Mouse (Mus musculus) MEL (cell line): ENCODE results near the gene Edem2. TPM values are rescaled to one million over a fixed set of nuclear protein-coding genes. Genes with fewer than 3 reads are reported as not detected.

Experiments
- DNase-seq: peaks from one replicate; pipeline ENCODE4 v3.0.0; 2011; ENCODE audit warnings: low read depth, low spot score
- H3K27ac ChIP-seq: 2 replicates; pipeline ENCODE4 v1.5.1; 2012; ENCODE audit warnings: low read depth, mild to moderate bottlenecking, control low read depth, low read length, moderate library complexity; ENCODE audit not compliant: control insufficient read depth
- H3K27me3 ChIP-seq, 2 experiments: fragments of 150-350 bp in 1 of 2; sonication (generic) in 1 of 2; 2 replicates each; pipeline ENCODE4 v1.6.1; 2012; ENCODE audit warnings: low read length in 2 of 2, mild to moderate bottlenecking in 2 of 2, improper control_type of control experiment in 1 of 2, moderate library complexity in 1 of 2; ENCODE audit not compliant: insufficient read depth in 2 of 2, control insufficient read depth in 1 of 2
- H3K36me3 ChIP-seq, 2 experiments: 2 replicates each; pipeline ENCODE4 v1.6.1; 2012 to 2014; ENCODE audit warnings: low read length in 2 of 2, improper control_type of control experiment in 1 of 2, inconsistent platforms in 1 of 2, mild to moderate bottlenecking in 1 of 2; ENCODE audit not compliant: insufficient read depth in 2 of 2, control insufficient read depth in 1 of 2
- H3K4me1 ChIP-seq, 2 experiments: fragments of 150-350 bp in 1 of 2; sonication (generic) in 1 of 2; 2 replicates each; pipeline ENCODE4 v1.6.1; 2012; ENCODE audit warnings: low read length in 2 of 2, improper control_type of control experiment in 1 of 2, mild to moderate bottlenecking in 1 of 2; ENCODE audit not compliant: insufficient read depth in 2 of 2, control insufficient read depth in 1 of 2
- H3K4me3 ChIP-seq, 2 experiments: fragments of 150-350 bp in 1 of 2; sonication (generic) in 1 of 2; 2 replicates each; pipeline ENCODE4 v1.5.1; 2012; ENCODE audit warnings: low read depth in 2 of 2, low read length in 2 of 2, mild to moderate bottlenecking in 2 of 2, moderate library complexity in 2 of 2, control low read depth in 1 of 2, improper control_type of control experiment in 1 of 2; ENCODE audit not compliant: control insufficient read depth in 1 of 2, insufficient read depth in 1 of 2
- H3K79me2 ChIP-seq: 2 replicates; pipeline ENCODE4 v1.6.1; 2012; ENCODE audit warnings: mild to moderate bottlenecking, low read length, moderate library complexity; ENCODE audit not compliant: control insufficient read depth, poor library complexity, insufficient read depth
- H3K9ac ChIP-seq: 2 replicates; pipeline ENCODE4 v1.6.1; 2012; ENCODE audit warnings: low read depth, mild to moderate bottlenecking, control low read depth, low read length, moderate library complexity; ENCODE audit not compliant: control insufficient read depth, poor library complexity, severe bottlenecking
- H3K9me3 ChIP-seq: fragments of 150-350 bp; sonication (generic); replicated peaks from 2 replicates; pipeline ENCODE4 v1.6.1; 2012; ENCODE audit warnings: mild to moderate bottlenecking, low read length, improper control_type of control experiment, moderate library complexity; ENCODE audit not compliant: insufficient read depth
- CHD2 ChIP-seq: IDR thresholded peaks from 2 replicates; pipeline ENCODE4 v1.6.1; 2011; ENCODE audit warnings: low read length, improper control_type of control experiment
- CTCF ChIP-seq, 3 experiments: IDR thresholded peaks in 2 of 3; conservative IDR thresholded peaks in 1 of 3; 2 replicates each; pipeline ENCODE4 v1.5.1; 2011 to 2012; ENCODE audit warnings: low read length in 3 of 3, low read depth in 2 of 3, mild to moderate bottlenecking in 2 of 3, improper control_type of control experiment in 1 of 3, inconsistent platforms in 1 of 3, mixed read lengths in 1 of 3, moderate library complexity in 1 of 3; ENCODE audit not compliant: control insufficient read depth in 1 of 3, insufficient read depth in 1 of 3, poor library complexity in 1 of 3, severe bottlenecking in 1 of 3
- E2F4 ChIP-seq: IDR thresholded peaks from 2 replicates; pipeline ENCODE4 v1.6.1; 2011; ENCODE audit warnings: low read depth, low read length, improper control_type of control experiment, borderline replicate concordance
- ELF1 ChIP-seq: IDR thresholded peaks from 2 replicates; pipeline ENCODE4 v1.6.1; 2014; ENCODE audit warnings: low read depth, mild to moderate bottlenecking, inconsistent platforms, low read length, improper control_type of control experiment, moderate library complexity
- MAFK ChIP-seq: IDR thresholded peaks from 2 replicates; pipeline ENCODE4 v1.6.1; 2011; ENCODE audit warnings: low read depth, mild to moderate bottlenecking, low read length, improper control_type of control experiment, borderline replicate concordance
- MAZ ChIP-seq: IDR thresholded peaks from 2 replicates; pipeline ENCODE4 v1.6.1; 2012; ENCODE audit warnings: low read depth, mild to moderate bottlenecking, inconsistent platforms, low read length, improper control_type of control experiment
- MYC ChIP-seq: IDR thresholded peaks from 2 replicates; pipeline ENCODE4 v1.6.1; 2011; ENCODE audit warnings: low read depth, mild to moderate bottlenecking, low read length, improper control_type of control experiment, moderate library complexity
- NELFE ChIP-seq: IDR thresholded peaks from 2 replicates; pipeline ENCODE4 v1.6.1; 2011; ENCODE audit warnings: low read depth, low read length, improper control_type of control experiment
- POLR2A ChIP-seq, 2 experiments: IDR thresholded peaks; 2 replicates each; pipeline ENCODE4 v1.6.1; 2011 to 2012; ENCODE audit warnings: low read length in 2 of 2, mild to moderate bottlenecking in 2 of 2, control low read depth in 1 of 2, improper control_type of control experiment in 1 of 2, low read depth in 1 of 2, moderate library complexity in 1 of 2; ENCODE audit not compliant: control insufficient read depth in 1 of 2, insufficient read depth in 1 of 2, poor library complexity in 1 of 2
- RCOR1 ChIP-seq: IDR thresholded peaks from 2 replicates; pipeline ENCODE4 v1.6.1; 2012; ENCODE audit warnings: low read depth, mild to moderate bottlenecking, inconsistent platforms, low read length, improper control_type of control experiment
- USF2 ChIP-seq, 2 experiments: IDR thresholded peaks; 2 replicates each; pipeline ENCODE4 v1.6.1; 2011 to 2012; ENCODE audit warnings: improper control_type of control experiment in 2 of 2, low read length in 2 of 2, borderline replicate concordance in 1 of 2, inconsistent platforms in 1 of 2, low read depth in 1 of 2, mild to moderate bottlenecking in 1 of 2; ENCODE audit not compliant: insufficient read depth in 1 of 2
- ZC3H11A ChIP-seq: IDR thresholded peaks from 2 replicates; pipeline ENCODE4 v1.6.1; 2012; ENCODE audit warnings: low read depth, mild to moderate bottlenecking, inconsistent platforms, low read length, improper control_type of control experiment
- polyA plus RNA-seq, 2 experiments: library from polyadenylated mRNA; stranded (reverse) in 1 of 2; unstranded in 1 of 2; fragments of >175 nt in 1 of 2; fragments of >200 nt in 1 of 2; gene quantifications; 2 replicates each; pipeline versions ENCODE4 v1.2.1 to v1.2.4; 2012; ENCODE audit warnings: low replicate concordance in 2 of 2, low read depth in 1 of 2; ENCODE audit not compliant: insufficient read length in 2 of 2, insufficient read depth in 1 of 2, missing spikeins in 1 of 2
- total RNA-seq: library from RNA; depleted of rRNA; stranded (reverse); fragments of 300-350 nt; gene quantifications from 2 replicates; pipeline ENCODE4 v1.2.3, GENCODE M21; 2012

Gene Edem2
- total and polyA plus RNA-seq, 3 experiments = 40.7 to 43.8 TPM; not detected in 1

DNA sequence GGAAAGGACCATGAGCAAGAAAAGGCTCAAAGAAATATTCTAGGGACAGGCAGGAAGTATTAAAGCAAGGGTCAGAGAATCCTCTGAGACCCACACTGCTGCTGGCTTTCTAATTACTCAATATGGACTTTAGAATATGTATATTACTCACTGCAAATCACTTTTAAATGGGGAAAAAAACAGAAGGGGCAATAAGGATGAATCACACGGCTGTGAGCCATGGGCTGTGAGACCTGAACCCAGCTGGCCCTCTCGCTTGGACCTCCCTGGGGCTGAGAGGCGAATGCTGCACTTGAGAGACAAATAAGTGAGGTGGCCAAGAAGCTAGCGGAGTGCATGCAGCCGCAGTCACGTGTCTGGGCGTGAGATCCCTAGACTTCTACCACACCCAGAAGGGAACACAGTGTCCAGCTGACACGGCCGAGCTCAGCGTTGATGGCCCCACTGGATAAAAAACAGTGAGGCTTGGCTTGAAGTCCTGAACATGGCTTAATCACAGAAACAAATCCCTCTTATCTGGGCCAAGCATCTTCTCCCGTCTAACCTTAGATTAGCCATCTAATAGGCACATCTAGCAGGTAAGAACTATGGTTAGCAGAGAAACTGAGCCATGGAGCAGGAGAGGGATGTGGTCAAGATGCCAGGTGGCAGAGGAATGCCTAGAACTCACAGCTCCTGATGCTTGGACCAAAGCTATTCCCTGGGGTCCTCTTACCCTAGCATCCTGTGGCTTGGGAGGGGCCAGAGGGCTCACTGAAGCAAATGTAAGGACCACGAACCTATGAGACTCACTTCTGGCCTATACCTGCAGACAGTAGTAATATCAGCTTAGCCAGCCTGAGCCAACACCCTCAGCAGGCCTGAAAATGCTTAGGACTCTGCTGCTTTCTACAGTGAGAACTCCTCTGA, 11.9 kb downstream of the Edem2 start:
- DNase-seq = no peak
- peaks cover 0 to 3% of the 10 kb centered on the region in 2 experiments; a peak in 1 of 4 replicates for H3K36me3 ChIP-seq
- TF ChIP-seq NELFE = no peak
- no peak for TF ChIP-seq MYC
- TF ChIP-seq, all 39 proteins: peak for 0

DNA sequence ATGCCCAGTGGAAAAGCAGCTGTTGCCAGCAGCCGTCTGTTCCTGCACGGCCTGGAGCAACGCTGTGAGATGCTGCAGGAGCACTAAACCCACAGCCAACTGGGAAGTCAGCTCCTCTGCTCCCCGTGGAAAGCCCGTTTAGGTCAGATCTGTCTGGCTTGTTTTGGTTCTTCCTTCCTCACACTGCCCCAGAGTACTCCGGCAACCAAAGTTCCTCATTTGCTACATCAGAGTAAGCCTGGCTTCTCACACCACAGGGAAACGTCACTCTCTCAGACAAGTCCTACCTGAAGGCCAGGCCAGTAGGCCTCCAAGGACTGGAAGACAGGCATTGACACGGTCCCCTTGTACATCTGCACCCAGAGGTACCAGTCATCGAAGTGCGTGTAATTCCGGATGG, 18.7 kb downstream of the Edem2 start:
- no peaks in the 10 kb centered on the region for H3K27me3 ChIP-seq
- TF ChIP-seq CHD2 = no peak
- no peak for TF ChIP-seq RCOR1
- no peak for TF ChIP-seq MAFK
- no peak for TF ChIP-seq POLR2A (IDR thresholded peaks at IDR 0.05; ENCODE audit: control insufficient read depth in 1 of 2, insufficient read depth in 1 of 2, low read depth in 1 of 2, low read length in 2 of 2, poor library complexity in 1 of 2)
- no peak for TF ChIP-seq CTCF (IDR thresholded peaks at IDR 0.05 in 2 of 3, conservative IDR thresholded peaks at IDR 0.05 in 1 of 3; ENCODE audit: control insufficient read depth in 1 of 3, insufficient read depth in 1 of 3, low read depth in 2 of 3, low read length in 3 of 3, poor library complexity in 1 of 3, severe bottlenecking in 1 of 3)
- TF ChIP-seq MAZ = no peak
- no peak for TF ChIP-seq E2F4
- no peak for TF ChIP-seq ZC3H11A
- no peak for TF ChIP-seq ELF1
- no peaks in the 10 kb centered on the region for H3K9me3 ChIP-seq
- H3K9ac ChIP-seq = no peak overlapping the region
- H3K79me2 ChIP-seq = no peaks in the 10 kb centered on the region
- H3K36me3 ChIP-seq = peaks cover 0 to 3% of the 10 kb centered on the region in 2 experiments; a peak in 2 of 4 replicates
- no peak overlapping the region for H3K4me3 ChIP-seq
- H3K4me1 ChIP-seq = no peaks in the 10 kb centered on the region
- H3K27ac ChIP-seq = no peak overlapping the region
- DNase-seq = no peak

More for the DNA sequence above, 11.9 kb downstream of the Edem2 start:
- Histone ChIP-seq H3K79me2 (no peaks in the 10 kb centered on the region), H3K27me3 (no peaks in the 10 kb centered on the region), H3K9me3 (no peaks in the 10 kb centered on the region), H3K27ac (no peak overlapping the region), H3K4me1 (no peaks in the 10 kb centered on the region), H3K9ac (no peak overlapping the region), H3K4me3 (no peak overlapping the region)

- Histone ChIP-seq H3K27me3 (no peaks in the 10 kb centered on the region), H3K36me3 (peaks cover 0 to 3% of the 10 kb centered on the region in 2 experiments; a peak in 2 of 4 replicates), H3K27ac (no peak overlapping the region), H3K9me3 (no peaks in the 10 kb centered on the region), H3K79me2 (no peaks in the 10 kb centered on the region), H3K4me1 (no peaks in the 10 kb centered on the region), H3K9ac (no peak overlapping the region), H3K4me3 (no peak overlapping the region)
- DNase-seq = no peak
- no peak for TF ChIP-seq USF2 (IDR thresholded peaks at IDR 0.05; ENCODE audit: borderline replicate concordance in 1 of 2, insufficient read depth in 1 of 2, low read depth in 1 of 2, low read length in 2 of 2)
Measured at GRCm38 (mm10) chr2:155707251-155707650, 22.0 kb downstream of the Edem2 start.
